Mouse (Mus musculus): ENCODE measurements around the gene AU040320. TPM values are rescaled to one million over a fixed set of nuclear protein-coding genes. Genes with fewer than 3 reads are reported as not detected.

Gene AU040320
- polyA plus RNA-seq (2017; shearing (Covaris generic)): 10 to 100 TPM; 21.4 to 22.1 TPM

DNA sequence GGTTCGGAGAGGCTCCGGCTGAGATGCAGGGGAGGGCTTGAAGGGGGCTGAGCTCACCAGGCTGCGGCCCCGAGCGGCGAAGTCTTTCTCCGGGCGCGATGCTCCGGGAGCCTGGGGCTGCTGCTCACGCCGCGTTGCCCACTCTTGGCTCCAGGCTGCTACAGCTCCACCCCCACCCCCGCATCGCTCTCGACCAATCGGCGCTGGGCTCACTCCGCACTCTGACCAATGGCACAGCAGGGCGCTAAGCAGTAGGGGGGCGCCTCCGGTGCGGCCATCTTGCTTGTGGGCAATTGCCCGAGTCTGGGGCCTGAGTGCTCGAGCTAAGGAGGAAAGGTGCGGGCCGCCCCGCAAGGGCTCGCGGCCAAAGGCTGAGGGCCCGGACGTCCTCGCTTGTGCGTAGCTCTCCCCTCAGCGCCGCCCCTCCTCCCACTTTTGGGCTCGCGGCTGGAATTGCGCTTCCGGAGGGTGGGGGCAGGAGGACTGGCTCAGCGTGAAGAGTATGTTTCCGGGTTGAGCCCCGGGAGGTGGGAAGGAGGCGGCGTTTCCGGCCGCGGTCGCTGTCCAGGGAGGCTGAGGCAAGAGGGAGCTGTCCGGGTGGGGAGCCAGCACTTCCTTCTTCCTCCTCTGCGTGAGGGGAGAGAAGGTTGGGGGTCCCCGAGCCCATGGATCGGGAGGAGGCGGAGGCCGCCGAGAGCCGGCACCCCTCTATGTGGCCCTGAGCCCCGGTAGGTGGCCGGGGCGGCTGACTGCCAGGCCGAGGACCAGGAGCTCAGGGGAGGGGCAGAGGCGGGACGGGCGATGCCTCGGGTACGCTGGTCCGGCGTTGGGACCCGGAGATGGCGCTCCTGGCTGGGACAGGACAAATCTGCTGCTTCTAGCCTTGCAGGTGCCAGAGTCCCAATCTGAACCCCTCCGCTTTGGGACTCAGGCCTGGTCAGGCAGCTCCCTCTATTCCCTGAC is at the start of gene AU040320, which contains the start of gene Ncdn:
Gene AU040320, plus strand, starts transcription at position 277 of the 963 bp plus-strand sequence.
Gene Ncdn, minus strand, starts transcription at position 171 of the 963 bp plus-strand sequence.
- ATAC-seq: peak; percentile 98

DNA sequence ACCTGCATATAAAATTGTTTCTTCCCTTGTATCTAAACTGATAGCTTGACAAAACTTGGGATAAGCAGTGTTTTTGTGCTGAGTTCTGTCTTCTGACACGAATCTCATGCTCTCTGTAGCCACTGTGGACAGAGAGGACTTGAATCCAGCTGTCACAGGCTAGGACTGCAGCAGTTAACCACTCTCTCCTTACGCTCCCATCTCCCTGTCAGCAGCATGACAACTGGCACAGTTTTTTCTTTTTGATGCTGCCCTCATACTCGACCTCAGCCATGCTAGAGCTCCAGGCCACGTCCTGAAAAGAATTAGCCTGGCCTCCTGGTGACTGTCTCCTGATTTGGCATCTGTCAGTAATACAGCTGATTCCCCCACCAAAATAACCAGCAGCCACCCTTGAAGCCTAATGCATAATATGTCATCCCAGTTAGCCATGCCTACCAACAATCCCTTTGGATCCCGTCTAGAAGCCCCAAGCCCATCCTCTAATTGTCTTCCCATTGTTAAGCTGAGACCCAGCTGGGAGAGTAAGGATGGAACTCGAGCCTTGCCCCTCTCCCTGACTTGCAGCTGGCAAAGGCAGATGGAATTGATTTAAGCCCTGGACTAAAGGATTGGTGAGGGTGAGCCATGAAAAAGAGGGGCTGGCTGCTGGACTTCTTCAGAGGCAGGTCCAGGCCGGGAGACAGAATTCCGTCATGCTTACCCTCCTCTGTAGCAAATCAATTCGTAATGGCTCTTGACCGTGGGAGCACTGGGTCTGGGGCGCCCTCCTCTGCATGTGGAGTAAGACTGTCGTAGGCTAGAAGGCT is 46.5 kb upstream of the AU040320 start:
- ATAC-seq: no peak

DNA sequence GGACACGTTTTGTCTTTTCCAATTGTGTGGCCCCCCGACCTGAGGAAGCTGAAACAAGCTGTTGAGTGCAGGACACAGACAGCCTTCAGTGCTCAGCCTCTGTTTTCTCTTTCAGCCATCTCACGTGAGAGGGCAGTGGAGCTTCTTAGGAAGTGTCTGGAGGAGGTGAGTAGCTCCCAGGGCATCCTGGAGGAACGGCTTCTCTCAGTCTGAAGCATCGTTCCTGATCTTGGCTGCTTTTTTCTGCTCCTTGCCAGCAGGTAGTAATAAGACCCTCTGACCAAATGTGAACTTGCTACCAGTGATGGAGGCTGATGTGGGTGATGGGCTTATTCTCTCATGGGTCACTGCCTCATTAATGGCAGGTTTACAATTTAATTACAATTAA is 45.9 kb upstream of the AU040320 start:
- ATAC-seq: no peak

DNA sequence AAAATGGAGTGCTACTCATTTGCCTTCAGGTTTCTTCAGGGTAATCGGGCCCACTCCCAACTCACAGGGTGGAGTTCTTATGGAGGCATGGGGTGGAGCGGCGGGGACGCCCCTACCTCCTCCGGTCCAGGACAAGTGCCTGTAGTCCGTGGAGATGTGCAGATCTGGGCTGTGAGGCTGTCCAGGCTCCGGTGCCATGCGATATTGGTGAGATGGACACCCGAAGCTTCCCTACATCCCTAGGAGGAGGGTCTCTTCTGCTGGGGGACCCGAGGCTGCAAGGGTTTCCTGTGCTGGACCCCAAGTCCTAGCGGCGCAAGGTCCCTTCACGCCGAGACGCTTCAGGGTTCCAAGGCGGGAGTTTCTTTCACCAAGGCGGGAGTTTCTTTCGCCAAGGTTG is 21.2 kb upstream of the AU040320 start:
- ATAC-seq: no peak

DNA sequence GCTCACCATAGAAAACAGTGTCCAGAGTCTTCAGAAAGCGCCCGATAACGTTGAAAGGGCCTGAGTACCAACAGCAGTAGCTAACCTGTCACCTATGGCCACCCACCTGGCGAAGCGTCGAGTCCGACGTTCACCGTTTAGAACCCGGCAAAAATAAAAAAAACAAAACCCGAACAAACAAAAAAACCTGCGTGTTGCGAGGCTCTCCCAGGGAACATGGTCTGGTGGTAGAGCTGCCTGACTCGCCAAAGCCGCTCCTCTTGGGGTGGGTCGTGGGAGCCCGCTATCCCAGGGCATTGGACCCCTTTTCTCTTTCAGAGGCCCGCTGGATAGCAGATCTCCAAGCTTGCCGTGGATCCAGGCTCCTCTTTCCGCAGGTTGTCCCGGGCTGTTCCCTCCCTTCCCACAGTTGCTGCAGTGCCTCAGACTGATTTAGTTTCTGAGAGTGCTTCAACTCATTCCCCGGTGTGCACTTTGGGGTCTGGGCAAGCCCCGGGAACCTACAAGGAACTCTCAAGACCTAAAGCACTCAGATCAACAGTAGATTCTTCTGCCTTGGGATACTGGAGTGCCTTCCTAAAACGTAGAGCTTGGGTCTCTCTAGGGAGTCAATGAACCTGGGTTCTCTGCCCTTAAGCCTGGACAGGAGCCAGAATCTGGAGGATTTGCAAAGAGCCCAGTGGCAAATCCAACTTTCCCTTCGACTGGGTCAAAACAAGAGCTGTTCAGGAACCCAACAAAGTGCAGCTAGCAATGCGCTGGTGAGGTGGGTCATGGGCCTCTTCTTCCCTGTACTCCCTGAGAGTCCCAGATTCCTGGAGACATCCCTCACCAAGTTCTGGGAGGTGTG is 20.6 kb upstream of the AU040320 start:
- ATAC-seq: no peak

DNA sequence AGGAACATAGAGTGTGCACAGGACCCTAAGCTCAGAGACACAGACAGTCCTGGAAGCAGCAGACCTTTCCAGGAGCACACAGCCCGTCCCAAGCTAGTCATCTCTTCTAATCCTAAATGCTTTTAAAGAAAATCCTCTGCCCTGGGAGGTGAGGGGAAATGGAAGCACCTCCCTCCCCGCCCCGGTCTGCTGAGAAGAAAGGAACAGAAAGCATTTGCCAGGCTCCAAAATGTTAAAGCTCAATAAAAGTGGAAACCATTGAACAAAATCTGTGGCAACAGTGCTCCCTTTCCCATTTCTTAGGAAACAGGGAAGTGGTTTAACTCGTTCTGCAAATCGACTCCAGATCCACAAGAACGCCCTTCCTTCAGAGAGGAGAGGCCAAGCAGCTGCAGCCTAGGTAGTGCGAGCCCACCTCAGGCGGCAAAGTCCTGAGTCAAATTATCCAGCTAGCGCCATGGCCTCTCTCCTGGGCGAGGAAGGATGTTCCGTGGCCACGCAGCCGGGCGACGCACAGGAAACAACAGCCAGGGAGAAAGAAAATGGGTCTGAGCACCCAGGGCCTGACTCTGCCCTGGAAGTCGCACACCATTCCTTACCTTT is 19.2 kb upstream of the AU040320 start:
- ATAC-seq: no peak

DNA sequence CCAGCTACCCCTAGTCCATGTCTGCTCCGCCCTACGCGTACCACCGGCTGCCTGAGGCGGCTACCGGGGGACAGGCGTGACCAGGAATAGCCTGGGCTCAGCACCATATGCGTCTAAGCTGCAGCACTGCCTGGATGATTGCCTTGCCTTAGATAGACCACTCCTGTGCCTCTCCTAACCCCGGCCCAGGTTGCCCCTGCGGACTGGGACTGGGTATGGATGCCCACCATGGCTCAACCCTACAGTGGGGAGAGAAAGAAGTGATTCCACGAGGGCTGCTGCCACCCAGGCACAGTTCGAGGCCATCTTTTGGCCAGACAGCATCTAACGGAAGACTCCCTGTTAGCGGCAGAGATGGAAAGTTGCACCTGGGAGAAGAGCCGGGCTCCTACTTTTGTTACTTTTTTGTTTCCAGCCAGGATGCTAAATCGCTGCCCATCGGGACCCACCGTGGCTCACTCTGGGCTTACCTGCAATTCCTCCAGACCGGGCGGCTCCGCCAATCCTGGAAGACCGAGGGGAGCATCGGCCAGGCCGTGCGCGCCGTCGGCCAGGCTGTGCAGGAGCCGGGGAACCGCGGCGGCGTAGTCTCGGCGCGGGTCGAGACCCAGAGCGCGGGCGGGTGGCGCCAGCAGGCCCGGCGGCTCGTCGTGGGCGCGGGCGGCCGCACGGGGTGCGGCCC is 18.5 kb upstream of the AU040320 start:
- no peak for ATAC-seq

DNA sequence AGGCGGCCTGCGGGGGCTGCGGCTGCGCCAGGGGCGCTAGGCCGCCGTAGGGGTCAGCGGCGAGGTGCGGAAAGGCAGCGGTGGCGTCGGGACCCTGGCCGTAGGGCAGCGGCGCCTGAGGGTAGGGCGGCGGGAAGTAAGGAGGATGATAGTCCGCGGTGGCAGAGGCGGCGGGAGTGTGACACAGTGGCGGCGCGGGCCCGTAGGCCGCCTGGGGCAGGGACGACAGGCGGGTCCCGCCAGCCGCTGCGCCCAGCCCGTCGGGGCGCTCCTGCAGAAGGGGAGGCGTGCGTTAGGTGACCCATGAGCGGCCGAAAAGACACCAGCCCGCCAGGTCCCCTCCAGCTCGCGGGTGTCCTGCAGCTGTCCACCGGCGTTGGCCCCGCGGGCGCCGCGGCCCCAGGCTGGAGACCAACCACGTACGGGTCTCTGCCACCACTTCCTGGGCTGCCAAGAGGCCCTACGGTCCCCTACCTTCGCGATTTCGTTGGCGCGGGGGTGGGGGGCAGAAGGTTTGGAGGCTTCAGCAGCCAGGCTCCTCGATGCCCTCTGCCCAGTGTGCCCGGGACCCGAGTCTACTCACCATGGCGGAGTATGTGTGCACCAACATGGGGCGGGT is 17.9 kb upstream of the AU040320 start:
- ATAC-seq: peak; percentile 32

DNA sequence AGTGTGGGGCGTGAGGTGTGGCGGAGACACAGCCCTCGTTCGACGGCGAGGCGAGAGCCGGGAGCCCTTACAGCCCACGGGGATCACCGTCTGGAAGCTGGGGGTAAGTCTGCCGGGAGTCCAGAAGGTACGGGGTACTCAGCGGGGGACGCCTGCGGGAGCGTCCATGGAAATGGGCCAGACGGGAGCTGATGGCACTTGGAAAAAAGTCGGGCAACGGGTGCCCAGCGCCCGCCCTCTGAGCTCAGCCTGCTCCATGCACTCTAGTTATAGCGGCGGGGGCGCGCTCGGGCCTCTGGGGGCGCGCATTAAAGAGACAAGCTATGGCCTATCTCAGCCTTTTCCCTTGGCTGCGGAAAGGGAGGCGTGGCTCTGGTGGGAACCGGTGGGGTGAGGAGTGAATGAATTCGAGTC is 17.3 kb upstream of the AU040320 start, which contains the start of gene Tfap2e:
Gene Tfap2e, minus strand, starts transcription at position 240 of the 414 bp plus-strand sequence.
- ATAC-seq: no peak

DNA sequence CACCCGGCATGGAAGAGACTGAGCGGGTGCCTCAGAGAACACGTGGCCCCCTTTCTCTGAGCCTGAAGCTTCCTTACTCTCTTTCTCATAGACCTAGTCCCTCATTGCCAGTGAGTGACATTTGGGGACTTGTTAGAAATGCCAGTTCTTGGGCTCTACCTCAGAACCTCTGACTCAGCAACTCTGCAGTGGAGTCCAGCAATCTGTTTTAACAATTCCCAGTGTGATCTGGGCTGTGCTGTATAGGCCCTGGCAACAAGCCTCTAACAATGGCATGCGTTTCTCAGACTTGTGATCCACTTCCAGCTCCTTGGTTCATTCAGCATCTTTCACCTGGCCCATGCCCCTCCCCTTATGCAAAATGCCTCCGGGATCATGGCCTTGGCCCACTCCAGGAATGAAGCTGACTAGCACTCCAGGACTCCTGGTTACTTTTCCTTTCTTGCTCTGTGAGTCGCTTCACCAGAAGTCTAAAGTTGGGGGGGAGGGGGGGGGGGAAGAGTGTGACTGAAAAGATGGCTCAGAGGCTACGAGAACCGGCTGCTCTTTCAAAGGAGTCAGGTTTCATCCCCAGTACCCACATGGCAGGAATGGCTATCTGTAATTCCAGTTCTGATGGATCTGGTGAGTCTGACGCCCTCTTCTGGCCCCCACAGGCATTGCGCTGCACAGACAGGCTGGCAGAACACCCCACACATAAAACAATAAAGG is 13.2 kb upstream of the AU040320 start:
- ATAC-seq: no peak

DNA sequence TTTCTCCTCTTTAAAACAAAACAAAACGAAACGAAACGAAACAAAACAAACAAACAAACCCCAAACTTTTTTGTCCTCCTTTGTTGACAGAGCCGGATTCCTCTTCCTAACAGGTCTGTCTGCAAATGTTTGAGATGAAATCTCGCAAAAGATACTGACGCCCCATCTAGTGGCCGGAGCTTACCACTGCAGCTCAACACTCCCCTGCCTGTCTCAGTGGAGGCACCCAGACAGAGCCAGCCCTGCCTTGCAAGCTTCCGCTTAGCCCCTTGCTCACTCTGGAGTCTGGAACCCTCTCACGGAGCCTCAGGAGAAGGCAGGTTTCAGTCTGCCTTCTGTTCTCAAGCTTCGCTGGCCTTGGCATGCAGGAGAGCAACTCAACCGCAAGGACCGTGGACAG is 11.9 kb upstream of the AU040320 start:
- ATAC-seq: peak; percentile 92

DNA sequence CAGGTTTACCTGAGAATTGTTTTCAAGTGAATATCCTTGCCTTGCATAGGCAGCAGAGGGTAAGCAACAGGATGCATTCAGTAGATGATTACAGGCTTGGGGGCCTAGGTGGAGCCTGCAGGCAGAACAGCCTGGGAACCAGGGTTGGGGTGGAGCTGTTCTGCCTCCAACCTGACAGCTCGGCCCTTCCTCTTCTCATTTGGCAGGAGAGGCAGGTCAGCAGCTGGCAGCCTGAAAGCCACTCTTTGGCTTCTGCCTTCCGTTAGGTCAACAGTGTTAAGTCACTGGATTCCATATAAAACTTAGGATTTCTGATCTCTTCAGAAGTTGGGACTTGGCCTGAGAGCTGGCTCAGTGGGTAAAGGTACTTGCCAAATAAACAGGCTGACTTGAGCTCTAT is 10.4 kb upstream of the AU040320 start:
- ATAC-seq: no peak

DNA sequence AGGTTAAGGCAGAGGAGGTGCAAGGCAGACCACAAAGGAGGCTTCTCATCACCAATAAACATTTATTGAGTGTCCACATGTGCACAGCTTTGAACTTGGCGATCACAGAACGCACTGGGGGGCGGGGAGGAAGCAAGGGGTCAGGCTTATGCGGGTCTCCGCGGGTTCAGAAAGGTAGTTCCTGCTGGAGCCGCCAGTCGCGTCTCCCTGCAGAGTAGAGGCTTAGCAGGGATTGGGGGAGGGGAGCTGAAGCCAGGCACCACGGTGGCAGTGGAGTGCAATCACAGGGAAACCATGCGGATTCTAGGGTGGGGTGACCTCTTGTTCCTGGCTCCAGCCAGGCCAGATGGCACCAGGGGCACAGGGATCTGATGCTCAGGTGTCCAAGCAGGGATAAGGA is 9.6 kb upstream of the AU040320 start:
- ATAC-seq: no peak

DNA sequence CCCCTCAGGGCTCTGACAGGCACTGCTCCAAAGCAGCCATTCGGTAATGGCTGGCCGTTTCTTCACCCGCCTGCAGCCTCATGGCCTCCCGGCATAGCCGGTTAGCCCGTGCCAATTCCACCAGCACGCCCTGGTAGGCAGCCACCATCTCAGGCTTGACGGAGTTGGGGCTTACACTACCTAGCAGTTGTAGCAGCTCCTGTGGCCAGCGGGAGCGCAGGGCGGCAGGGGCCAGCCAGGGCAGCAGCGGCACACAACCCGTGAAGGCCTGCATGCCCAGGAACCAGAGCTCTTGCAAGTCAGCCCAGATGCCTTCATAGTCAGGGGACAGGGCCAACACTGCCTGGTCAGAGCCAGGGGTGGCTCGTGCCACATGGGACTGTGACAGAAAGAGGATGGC is 8.5 kb upstream of the AU040320 start:
- ATAC-seq: no peak

DNA sequence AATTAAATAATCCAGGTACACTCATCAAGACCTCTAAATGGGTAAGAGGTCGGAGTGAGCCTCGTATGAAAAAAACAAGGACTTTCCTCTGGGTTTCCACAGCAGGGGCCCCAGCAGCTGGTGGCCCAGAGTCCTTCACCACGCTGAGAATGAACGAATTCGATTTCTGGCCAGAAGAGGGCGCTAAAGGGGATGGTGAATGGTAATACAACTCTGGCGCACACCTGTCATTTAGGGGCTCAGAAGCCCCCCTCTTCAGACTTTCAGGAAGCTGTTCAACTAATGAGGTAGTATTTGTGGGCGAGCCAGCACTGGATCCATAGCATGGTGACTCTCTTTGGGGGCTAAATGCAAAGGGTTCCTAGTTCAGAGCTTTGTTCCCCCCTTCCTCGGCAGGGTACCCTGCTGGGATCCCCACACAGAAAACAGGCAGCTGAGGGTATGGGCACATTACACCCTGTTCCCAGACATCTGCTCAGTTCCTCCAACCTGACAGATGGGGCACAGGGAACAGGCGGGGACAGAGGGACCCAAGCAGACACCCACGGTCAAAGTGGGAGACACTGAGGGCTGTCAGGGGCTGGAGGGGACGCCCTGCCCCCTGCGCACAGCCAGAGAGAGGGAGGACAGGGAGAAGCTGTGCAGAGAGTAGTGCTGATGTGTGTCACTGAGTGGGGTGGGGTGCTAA is 7.7 kb upstream of the AU040320 start:
- ATAC-seq: peak; percentile 51

DNA sequence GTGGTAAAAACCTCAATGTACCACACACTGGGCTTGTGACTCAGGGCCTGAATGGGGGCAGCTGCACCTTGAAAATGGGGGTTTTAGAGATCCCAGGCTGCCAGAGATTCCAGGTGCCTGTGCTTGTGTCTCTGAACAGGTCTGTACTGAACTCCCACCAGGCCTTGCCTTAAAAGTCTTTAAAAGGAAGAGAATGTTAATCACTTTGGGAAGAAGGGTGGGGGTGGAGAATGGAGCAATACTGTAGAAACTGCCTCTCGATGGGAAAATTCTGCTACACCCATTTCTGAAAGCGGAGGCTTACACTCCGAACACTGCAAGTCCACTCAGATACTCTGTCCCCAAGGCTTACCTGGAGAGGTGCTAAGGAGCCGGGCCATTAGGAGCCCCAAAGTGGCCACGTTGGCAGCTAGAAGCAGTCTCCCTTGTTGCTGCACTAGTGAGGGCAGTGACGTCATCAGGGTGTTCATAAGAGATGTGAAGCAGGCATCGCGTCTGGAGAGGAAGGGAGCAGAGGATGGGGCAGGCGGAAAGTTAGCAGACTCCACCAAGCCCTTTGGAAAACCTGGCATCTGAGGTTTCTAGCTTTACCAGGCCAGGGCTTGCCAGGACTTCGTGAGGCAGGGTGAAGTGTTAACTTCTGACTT is 7.0 kb upstream of the AU040320 start:
- no peak for ATAC-seq

DNA sequence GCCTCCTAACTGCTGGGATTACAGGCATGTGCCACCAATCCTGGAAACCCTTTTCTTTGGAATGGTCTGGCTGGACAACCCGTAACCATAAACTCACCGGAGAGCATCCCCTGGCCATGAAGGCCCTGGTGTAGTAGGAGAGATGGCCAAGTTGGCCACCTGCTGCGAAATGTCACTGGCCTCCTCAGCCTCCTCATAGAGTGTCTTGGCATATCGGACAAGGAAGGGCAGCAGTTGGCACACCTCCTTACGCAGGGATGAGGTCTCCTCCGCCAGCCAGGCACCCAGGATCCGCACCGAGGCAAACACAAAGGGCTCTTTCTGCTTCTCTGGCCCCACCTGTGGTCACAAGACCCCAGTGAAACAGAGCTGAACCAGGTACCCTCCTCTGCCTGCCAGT is 5.0 kb upstream of the AU040320 start:
- no peak for ATAC-seq

DNA sequence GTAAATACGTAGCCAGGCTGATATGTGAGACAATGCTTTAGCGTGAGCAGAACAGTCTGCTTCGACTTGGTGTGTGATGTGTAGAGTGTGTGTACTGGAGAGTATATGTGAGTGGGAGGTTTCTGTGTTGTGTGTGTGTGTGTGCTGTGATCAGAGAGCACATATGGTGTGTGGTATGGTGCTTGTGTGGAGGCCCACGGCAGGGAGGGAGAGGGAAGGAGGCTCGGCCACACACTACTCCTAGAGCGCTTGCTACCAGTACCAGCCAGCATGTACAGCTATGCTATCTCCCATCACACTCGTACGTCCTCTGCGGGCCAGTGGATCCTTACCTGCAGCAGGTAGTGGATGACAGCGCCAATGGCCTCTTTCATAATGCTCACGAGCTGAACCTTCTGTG is 3.8 kb upstream of the AU040320 start:
- ATAC-seq: no peak

DNA sequence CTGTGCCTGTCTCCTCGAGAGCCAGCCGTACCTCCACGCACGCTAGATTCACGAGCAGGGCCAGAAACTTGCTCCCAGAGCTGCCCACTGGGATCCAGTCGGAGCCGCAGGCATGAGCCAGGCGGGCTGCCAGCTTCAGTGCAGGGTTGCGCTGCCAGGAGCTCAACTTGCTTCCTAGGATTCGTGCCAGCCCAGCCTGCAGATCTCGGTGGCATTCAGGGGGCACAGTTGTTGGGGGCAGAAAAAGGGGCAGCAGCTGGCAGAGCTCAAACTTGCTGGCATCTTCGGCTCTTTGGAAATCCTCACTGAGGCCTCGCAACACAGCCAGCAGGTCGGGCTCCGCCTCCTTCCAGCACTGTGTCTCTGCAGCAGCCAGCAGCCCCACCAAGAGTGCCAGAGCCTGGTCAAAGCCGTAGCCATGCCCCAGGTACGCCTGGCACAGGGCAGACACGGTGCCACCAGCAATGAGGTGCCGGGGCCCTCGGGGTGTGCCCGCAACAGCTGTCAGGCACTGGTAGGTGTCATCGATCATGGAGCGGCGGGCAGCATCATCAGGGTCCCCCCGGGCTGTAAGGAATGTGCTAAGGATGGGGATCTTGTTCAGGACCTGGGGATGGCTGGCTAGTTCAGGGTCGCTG is 3.2 kb upstream of the AU040320 start:
- ATAC-seq: no peak

All from CD4-positive, CD25-positive, alpha-beta regulatory T cell, adult 4 months (primary cell).